Mouse (Mus musculus) megakaryocyte, embryonic 14.5 days (primary cell): Measurements from ENCODE around the gene Hist1h4d. TPM values are rescaled to one million over a fixed set of nuclear protein-coding genes. Genes with fewer than 3 reads are reported as not detected.
A peak's percentile ranks its signal among the peaks of the same experiment; 100 is the strongest.
"Not testable (repeated sequence)": the region's sequence is repeated elsewhere in the genome, so short reads cannot be mapped to it uniquely, and the experiment has no call there.

Experiments
- H3K27me3 ChIP-seq: replicated peaks from 2 replicates; pipeline ENCODE3; 2012; ENCODE audit warnings: inconsistent platforms
- H3K36me3 ChIP-seq: replicated peaks from 2 replicates; pipeline ENCODE3; 2012; ENCODE audit warnings: low read length, inconsistent platforms, mixed read lengths
- H3K4me1 ChIP-seq: 2 replicates; pipeline ENCODE4 v1.6.1; 2012; ENCODE audit warnings: inconsistent platforms
- H3K4me3 ChIP-seq: replicated peaks from 2 replicates; pipeline ENCODE3; 2012; ENCODE audit warnings: moderate library complexity, mild to moderate bottlenecking, inconsistent platforms
- H3K9me3 ChIP-seq: 2 replicates; pipeline ENCODE4 v1.6.1; 2012; ENCODE audit warnings: inconsistent platforms
- FLI1 ChIP-seq: IDR thresholded peaks from 2 replicates; pipeline ENCODE4 v1.6.1; 2012; ENCODE audit warnings: low read length, inconsistent platforms, mixed read lengths
- GATA1 ChIP-seq: IDR thresholded peaks from 3 replicates; pipeline ENCODE4 v1.6.1; 2012; ENCODE audit warnings: mixed read lengths, low read length, inconsistent platforms, borderline replicate concordance
- polyA plus RNA-seq: library from polyadenylated mRNA; stranded (reverse); fragments of >175 nt; gene quantifications from 2 replicates; pipeline ENCODE4 v1.2.3, GENCODE M21; 2012; ENCODE audit warnings: low replicate concordance; ENCODE audit not compliant: insufficient read depth

Hist1h4d gene
- polyA plus RNA-seq, 1 experiment: 20.4 TPM

DNA sequence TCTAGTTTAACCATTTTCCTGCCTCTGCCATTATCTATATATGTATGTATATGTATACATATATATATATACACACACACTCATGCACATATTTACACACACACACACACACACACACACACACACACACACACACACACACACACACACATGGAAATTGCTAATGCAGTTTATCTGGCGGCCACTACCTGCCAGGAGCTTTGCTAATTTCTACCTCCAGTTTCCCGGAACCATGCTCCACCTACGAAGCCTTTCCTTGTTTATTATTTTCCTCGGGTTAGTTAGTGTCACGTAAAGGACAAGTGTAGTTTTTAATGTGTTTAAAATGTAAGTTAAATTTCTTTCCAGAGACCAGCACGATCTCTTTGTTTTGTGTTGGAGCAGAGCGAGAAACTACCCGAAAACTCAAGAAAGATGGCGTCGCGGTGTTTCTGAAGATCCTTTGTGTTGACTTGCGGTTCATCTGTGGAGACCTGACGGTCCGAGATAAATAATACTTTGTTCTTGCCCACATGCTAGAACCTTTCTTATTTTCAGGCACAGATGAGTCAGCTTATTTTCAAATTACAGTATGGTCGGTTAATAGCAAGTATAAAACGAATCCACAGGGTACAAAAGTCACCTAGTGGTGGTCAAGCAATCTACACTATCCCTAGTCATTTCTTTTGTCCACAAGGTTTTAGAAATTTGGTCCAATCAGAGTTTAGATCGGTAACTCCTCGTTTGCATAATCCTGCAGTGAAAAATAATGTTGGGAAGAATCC lies 18.5 kb upstream of the Hist1h4d start:
- Histone ChIP-seq H3K9me3 (no peaks in the 10 kb centered on the region), H3K27me3 (no peaks in the 10 kb centered on the region), H3K36me3 (no peaks in the 10 kb centered on the region), H3K4me1 (peaks cover 27% of the 10 kb centered on the region; the same call in 1 of the 2 replicates), H3K4me3 (peak overlapping the region; percentile 91)
- TF ChIP-seq GATA1 (no peak), FLI1 (no peak)

- Histone ChIP-seq H3K36me3 (no peaks in the 10 kb centered on the region), H3K4me3 (no peak overlapping the region), H3K9me3 (no peaks in the 10 kb centered on the region), H3K27me3 (no peaks in the 10 kb centered on the region), H3K4me1 (peaks cover 29% of the 10 kb centered on the region; the same call in 1 of the 2 replicates)
- TF ChIP-seq GATA1: no peak
- no peak for TF ChIP-seq FLI1
Observed at GRCm38 (mm10) chr13:23564482-23564881, 16.9 kb upstream of the Hist1h4d start.

GRCm38 (mm10) chr13:23570261-23571021 lies 11.0 kb upstream of the Hist1h4d start:
- not testable (repeated sequence) for H3K9me3 ChIP-seq, H3K27me3 ChIP-seq, H3K36me3 ChIP-seq
- Histone ChIP-seq H3K4me1 (peaks cover 24% of the 10 kb centered on the region; the same call in 1 of the 2 replicates), H3K4me3 (peak overlapping the region; percentile 81)

DNA sequence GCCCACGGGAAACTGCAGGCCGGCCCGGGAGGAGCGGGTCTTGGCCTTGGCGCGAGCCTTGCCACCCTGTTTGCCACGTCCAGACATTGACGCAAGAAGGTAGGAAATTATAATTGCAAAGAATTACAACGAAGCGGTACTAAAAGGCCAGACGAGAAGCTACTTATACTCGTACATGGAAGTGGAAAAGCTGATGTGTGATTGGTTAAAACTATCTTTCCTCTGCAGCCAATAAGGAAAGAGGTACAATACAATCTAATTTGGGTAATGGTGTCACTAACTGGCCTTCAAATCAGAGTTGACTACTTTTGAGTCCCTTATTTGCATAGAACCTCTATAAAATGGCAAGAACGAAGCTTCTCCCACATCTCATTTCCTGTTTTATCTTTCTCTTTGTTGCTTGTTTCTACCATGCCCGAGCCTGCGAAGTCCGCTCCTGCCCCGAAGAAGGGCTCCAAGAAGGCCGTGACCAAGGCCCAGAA lies 10.3 kb upstream of the Hist1h4d start, which contains the start of the genes Hist1h2ae and Hist1h2bg:
Hist1h2ae (minus strand) TSS at position 199 of the 482 bp plus-strand sequence.
Hist1h2bg (plus strand) TSS at position 375 of the 482 bp plus-strand sequence.
- peak within 1 kb of the TSS; percentile 90 for H3K4me3 ChIP-seq
- TF ChIP-seq FLI1: no peak
- no peak for TF ChIP-seq GATA1
- H3K27me3 ChIP-seq: no peaks in the 10 kb centered on the region
- peaks cover 27% of the 10 kb centered on the region for H3K4me1 ChIP-seq
- H3K36me3 ChIP-seq: no peaks in the 10 kb centered on the region
- no peaks in the 10 kb centered on the region for H3K9me3 ChIP-seq

DNA sequence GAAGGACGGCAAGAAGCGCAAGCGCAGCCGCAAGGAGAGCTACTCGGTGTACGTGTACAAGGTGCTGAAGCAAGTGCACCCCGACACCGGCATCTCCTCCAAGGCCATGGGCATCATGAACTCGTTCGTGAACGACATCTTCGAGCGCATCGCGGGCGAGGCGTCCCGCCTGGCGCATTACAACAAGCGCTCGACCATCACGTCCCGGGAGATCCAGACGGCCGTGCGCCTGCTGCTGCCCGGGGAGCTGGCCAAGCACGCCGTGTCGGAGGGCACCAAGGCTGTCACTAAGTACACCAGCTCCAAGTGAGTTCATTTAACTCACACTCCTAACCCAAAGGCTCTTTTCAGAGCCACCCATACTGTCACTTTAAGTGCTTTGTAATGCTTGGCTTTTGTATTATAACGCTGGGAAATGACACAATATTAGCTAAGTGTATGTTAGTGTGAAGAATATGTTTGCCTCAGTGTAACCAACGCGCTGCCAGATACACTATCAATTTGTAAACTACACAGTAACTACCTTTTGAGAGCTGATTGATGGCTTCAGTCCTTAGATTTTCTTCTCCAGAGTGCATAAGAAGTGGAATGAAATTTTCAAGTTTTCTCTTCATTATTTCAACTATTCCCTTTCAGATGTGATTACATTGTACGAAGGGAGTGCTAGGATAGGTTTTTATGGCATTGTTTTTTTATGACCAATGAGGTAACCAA lies 9.7 kb upstream of the Hist1h4d start:
- not testable (repeated sequence) for H3K9me3 ChIP-seq, H3K36me3 ChIP-seq, H3K27me3 ChIP-seq
- Histone ChIP-seq H3K4me1 (peaks cover 33% of the 10 kb centered on the region), H3K4me3 (peak overlapping the region; percentile 90)

DNA sequence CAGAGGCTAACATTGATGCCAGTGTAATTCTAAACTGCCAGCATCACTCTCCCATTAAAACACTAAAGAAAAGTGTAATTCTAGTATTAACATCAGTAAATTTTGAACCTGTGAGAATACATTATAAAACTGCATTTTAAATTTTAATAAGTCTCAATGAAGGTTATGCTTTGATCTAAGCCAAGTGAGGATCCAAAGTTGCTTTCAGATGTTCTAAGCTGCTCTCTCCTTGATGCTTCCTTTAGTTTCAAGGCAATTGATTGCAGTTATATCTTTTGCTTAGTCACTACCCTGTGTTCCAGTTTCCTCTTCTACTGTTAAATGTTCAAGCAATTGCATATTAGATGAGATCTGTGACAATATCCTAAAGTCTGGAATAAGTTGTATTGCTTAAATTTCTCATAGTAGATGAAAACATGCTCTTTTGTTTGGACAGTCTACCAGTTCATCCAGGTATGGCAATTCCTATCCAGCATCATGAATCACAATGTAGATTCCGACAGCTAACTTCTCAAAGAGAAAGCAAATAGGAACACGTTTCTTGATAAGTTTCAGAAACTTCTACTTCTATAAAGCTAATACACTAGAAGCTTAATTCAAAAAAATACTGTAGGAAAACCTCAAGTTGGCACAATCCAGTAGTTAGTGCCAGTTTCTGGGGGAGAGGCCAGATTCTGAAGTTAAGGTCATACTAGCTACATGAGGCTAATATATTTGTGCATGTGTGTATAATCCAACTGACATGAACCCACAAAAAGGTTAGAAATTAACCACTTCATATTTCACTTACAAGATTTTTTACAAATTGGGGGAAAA lies 9.0 kb upstream of the Hist1h4d start:
- Histone ChIP-seq H3K4me3 (peak overlapping the region; percentile 90), H3K4me1 (peaks cover 39% of the 10 kb centered on the region), H3K36me3 (no peaks in the 10 kb centered on the region), H3K9me3 (no peaks in the 10 kb centered on the region), H3K27me3 (no peaks in the 10 kb centered on the region)
- TF ChIP-seq GATA1: no peak
- no peak for TF ChIP-seq FLI1

DNA sequence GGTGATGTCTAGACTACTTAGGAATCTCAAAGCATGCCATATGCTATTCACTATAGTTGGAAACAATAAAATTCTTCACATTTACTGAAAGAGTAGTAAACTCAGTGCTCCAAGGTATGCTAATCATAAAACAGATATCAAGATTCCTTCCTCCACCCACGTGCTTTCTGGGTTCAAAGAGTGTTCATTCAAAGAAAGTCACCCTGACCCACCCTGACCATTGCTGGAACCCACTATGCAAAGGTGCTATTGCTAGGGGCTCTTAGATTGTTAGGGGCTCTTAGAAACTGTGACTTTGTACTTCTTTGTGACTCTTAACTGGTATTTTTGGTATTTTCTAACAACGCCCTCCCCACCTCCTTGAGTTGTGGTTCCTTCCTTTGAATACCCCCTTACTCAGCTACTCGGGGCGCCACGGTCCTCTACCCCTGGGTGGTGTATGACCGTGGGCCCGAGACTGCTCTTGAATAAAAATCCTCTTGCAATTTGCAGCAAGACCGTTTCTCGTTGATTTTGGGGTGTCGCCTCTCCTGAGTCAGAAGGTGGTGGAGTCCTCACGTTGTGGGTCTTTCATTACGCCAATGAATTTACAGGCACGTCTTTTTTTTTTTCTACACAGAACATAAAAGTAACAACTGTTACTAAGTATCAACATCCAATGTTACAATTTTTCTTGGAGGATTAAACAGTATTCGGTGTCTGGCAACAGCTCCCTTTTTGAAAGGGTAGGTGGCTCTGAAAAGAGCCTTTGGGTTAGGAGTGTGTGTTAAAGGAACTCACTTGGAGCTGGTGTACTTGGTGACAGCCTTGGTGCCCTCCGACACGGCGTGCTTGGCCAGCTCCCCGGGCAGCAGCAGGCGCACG lies 8.1 kb upstream of the Hist1h4d start:
- H3K27me3 ChIP-seq, H3K9me3 ChIP-seq, H3K36me3 ChIP-seq: not testable (repeated sequence)
- peak overlapping the region; percentile 90 for H3K4me3 ChIP-seq
- H3K4me1 ChIP-seq: peaks cover 38% of the 10 kb centered on the region

- peaks cover 38% of the 10 kb centered on the region for H3K4me1 ChIP-seq
- H3K9me3 ChIP-seq, H3K36me3 ChIP-seq, H3K27me3 ChIP-seq: not testable (repeated sequence)
- H3K4me3 ChIP-seq: peak within 1 kb of the TSS; percentile 90
Observed at GRCm38 (mm10) chr13:23573898-23574524, 7.4 kb upstream of the Hist1h4d start, which contains the start of the genes Hist1h2bf and Hist1h2ad. Hist1h2bf (minus strand) TSS chr13:23574196. Hist1h2ad (plus strand) TSS chr13:23574381.

GRCm38 (mm10) chr13:23574546-23575170 lies 6.7 kb upstream of the Hist1h4d start:
- Histone ChIP-seq H3K4me3 (peak overlapping the region; percentile 81), H3K4me1 (peaks cover 35% of the 10 kb centered on the region)
- H3K9me3 ChIP-seq, H3K36me3 ChIP-seq, H3K27me3 ChIP-seq: not testable (repeated sequence)
